Mouse (Mus musculus): ENCODE data around the gene Il13. TPM values are rescaled to one million over a fixed set of nuclear protein-coding genes. Genes with fewer than 3 reads are reported as not detected.

Il13 gene
- not detected for polyA plus RNA-seq (2015; fragmentation: Illumina TruSeq; extraction: RNeasy Lipid Tissue Mini Kit (QIAGEN cat#74804); ENCODE audit: insufficient read depth, low read depth, low replicate concordance)

DNA sequence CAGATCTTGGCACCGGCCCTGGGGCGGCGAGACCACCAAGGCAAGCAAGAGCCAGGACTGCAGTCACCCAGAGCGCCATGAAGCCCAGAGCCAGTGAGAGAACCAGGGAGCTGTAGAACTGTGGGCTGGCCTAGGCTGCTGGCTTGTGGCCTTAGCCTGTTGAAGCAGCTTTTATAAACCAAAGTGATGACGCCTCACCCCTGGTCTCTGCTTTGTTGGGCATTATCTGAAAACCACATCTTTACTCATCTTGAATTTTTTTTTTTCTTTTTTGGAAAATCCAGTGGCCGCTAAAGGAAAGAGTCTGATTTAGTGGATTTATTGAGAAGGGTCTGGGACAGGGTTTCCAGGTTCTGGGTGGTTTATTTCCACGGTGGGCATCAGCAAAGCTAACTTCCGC is at the start of gene Il13:
Gene Il13 (minus strand): TSS at position 147 of the 400 bp plus-strand sequence.

DNA sequence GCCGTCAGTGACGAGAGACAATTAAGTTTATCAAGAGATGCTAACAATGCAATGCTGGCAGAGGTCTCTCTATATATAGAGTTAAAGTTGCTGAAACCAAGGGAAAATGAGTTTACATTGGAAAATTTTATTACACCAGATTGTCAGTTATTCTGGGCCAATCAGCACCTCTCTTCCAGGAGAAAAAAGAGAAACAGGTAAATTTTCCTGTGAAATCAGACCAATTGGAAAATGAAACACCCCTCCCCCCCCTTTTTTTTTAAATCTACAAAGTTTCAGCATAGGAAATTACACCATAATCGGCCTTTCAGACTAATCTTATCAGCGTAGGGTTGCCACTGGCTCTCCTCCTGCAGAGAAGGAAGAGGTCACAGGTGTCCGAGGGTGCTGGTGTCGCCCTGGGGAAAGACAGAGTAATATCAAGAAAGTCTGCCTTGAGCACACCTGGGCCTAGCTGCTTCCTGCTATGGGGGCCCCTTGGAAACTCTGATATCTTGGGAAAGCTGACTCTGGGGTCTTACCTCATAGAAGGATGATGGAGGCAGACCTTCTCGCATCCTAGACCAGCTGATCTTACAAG is 15.8 kb downstream of the Il13 start, which contains the start of gene Il4:
Gene Il4 (minus strand): TSS at position 51 of the 580 bp plus-strand sequence.

Other genes starting within 250 kb of the Il13 start
- gene Leap2, start 211.5 kb downstream of the Il13 start, polyA plus RNA-seq (2015; fragmentation: Illumina TruSeq; extraction: RNeasy Lipid Tissue Mini Kit (QIAGEN cat#74804); ENCODE audit: insufficient read depth, low read depth, low replicate concordance): not detected
- 207 TPM for gene Uqcrq, start 203.9 kb downstream of the Il13 start, polyA plus RNA-seq (2015; fragmentation: Illumina TruSeq; extraction: RNeasy Lipid Tissue Mini Kit (QIAGEN cat#74804); ENCODE audit: insufficient read depth, low read depth, low replicate concordance)
- not detected for gene Gdf9, start 203.7 kb downstream of the Il13 start, polyA plus RNA-seq (2015; fragmentation: Illumina TruSeq; extraction: RNeasy Lipid Tissue Mini Kit (QIAGEN cat#74804); ENCODE audit: insufficient read depth, low read depth, low replicate concordance)
- gene Gm10447, start 177.6 kb downstream of the Il13 start, polyA plus RNA-seq (2015; fragmentation: Illumina TruSeq; extraction: RNeasy Lipid Tissue Mini Kit (QIAGEN cat#74804); ENCODE audit: insufficient read depth, low read depth, low replicate concordance): not detected
- gene Shroom1, start 177.5 kb downstream of the Il13 start, polyA plus RNA-seq (2015; fragmentation: Illumina TruSeq; extraction: RNeasy Lipid Tissue Mini Kit (QIAGEN cat#74804); ENCODE audit: insufficient read depth, low read depth, low replicate concordance): 3.4 TPM
- gene Gm9837, start 164.2 kb downstream of the Il13 start, polyA plus RNA-seq (2015; fragmentation: Illumina TruSeq; extraction: RNeasy Lipid Tissue Mini Kit (QIAGEN cat#74804); ENCODE audit: insufficient read depth, low read depth, low replicate concordance): not detected
- not detected for gene Gm9945, start 154.5 kb downstream of the Il13 start, polyA plus RNA-seq (2015; fragmentation: Illumina TruSeq; extraction: RNeasy Lipid Tissue Mini Kit (QIAGEN cat#74804); ENCODE audit: insufficient read depth, low read depth, low replicate concordance)
- 0.20 TPM for gene Sowaha, start 154.4 kb downstream of the Il13 start, polyA plus RNA-seq (2015; fragmentation: Illumina TruSeq; extraction: RNeasy Lipid Tissue Mini Kit (QIAGEN cat#74804); ENCODE audit: insufficient read depth, low read depth, low replicate concordance)
- gene Sept8, start 115.4 kb downstream of the Il13 start, polyA plus RNA-seq (2015; fragmentation: Illumina TruSeq; extraction: RNeasy Lipid Tissue Mini Kit (QIAGEN cat#74804); ENCODE audit: insufficient read depth, low read depth, low replicate concordance): 14.3 TPM
- 4.1 TPM for gene Kif3a, start 67.3 kb downstream of the Il13 start, polyA plus RNA-seq (2015; fragmentation: Illumina TruSeq; extraction: RNeasy Lipid Tissue Mini Kit (QIAGEN cat#74804); ENCODE audit: insufficient read depth, low read depth, low replicate concordance)
- gene Il4, start 16.0 kb downstream of the Il13 start, polyA plus RNA-seq (2015; fragmentation: Illumina TruSeq; extraction: RNeasy Lipid Tissue Mini Kit (QIAGEN cat#74804); ENCODE audit: insufficient read depth, low read depth, low replicate concordance): not detected
- 3.0 TPM for gene Rad50, start 72.6 kb upstream of the Il13 start, polyA plus RNA-seq (2015; fragmentation: Illumina TruSeq; extraction: RNeasy Lipid Tissue Mini Kit (QIAGEN cat#74804); ENCODE audit: insufficient read depth, low read depth, low replicate concordance)
- not detected for gene Il5, start 86.1 kb upstream of the Il13 start, polyA plus RNA-seq (2015; fragmentation: Illumina TruSeq; extraction: RNeasy Lipid Tissue Mini Kit (QIAGEN cat#74804); ENCODE audit: insufficient read depth, low read depth, low replicate concordance)
- 19.1 TPM for gene Irf1, start 135.3 kb upstream of the Il13 start, polyA plus RNA-seq (2015; fragmentation: Illumina TruSeq; extraction: RNeasy Lipid Tissue Mini Kit (QIAGEN cat#74804); ENCODE audit: insufficient read depth, low read depth, low replicate concordance)
- gene Gm17334, start 138.5 kb upstream of the Il13 start, polyA plus RNA-seq (2015; fragmentation: Illumina TruSeq; extraction: RNeasy Lipid Tissue Mini Kit (QIAGEN cat#74804); ENCODE audit: insufficient read depth, low read depth, low replicate concordance): 1.00 TPM
- 3.2 TPM for gene Gm12216, start 224.6 kb upstream of the Il13 start, polyA plus RNA-seq (2015; fragmentation: Illumina TruSeq; extraction: RNeasy Lipid Tissue Mini Kit (QIAGEN cat#74804); ENCODE audit: insufficient read depth, low read depth, low replicate concordance)

All from pancreas, adult 10 weeks (tissue).